In genomic region chr16:52008471-52008870, GRCm38 (mm10) we compare ENCODE assay signal across 20 mouse cellular contexts. TPM values are rescaled to one million over a fixed set of nuclear protein-coding genes. Genes with fewer than 3 reads are reported as not detected.
DNase-seq lines count a peak whose midpoint lies in the region; ATAC-seq and TF ChIP-seq lines count a peak whose summit lies in the region.
"Had no signal": no experiment of that assay in that cellular context is flagged by ENCODE, and none has a peak within 500 bp of the region (broad histone marks: within the 10 kb centered on the region; RNA-seq: fewer than 3 reads in every experiment).

No protein-coding gene starts in this region.

- 50% methylated on average over 2 of the region's 2 CpGs for WGBS in forebrain, embryonic 14.5 days
- WGBS in forebrain, embryonic 16.5 days, result 19% methylated on average over 2 of the region's 2 CpGs
- 25% methylated on average over 2 of the region's 2 CpGs for WGBS in limb, embryonic 14.5 days
- WGBS in limb, embryonic 10.5 days, result 66% methylated on average over 2 of the region's 2 CpGs
- 24% methylated on average over 2 of the region's 2 CpGs for WGBS in stomach, postnatal 0 days
- 37% methylated on average over 2 of the region's 2 CpGs for WGBS in intestine, postnatal 0 days

- H3K27ac ChIP-seq in forebrain, embryonic 14.5 days (ENCODE audit: low read depth, low read length), result no peak overlapping the region
- no peak overlapping the region for H3K27ac ChIP-seq in forebrain, embryonic 16.5 days (ENCODE audit: low read length)
- no peak overlapping the region for H3K27ac ChIP-seq in limb, embryonic 14.5 days (replicated peaks; ENCODE audit: low read depth, low read length)
- H3K27ac ChIP-seq in limb, embryonic 10.5 days, result no peak overlapping the region
- no peak overlapping the region for H3K27ac ChIP-seq in stomach, postnatal 0 days (replicated peaks)
- H3K27ac ChIP-seq in intestine, postnatal 0 days (ENCODE audit: low read depth, low read length), result no peak overlapping the region
- H3K27ac ChIP-seq: hindbrain, embryonic 13.5 days; liver, embryonic 13.5 days had no signal

- ATAC-seq in forebrain, embryonic 14.5 days, result no peak
- ATAC-seq in forebrain, embryonic 16.5 days, result no peak
- no peak for ATAC-seq in limb, embryonic 14.5 days (ENCODE audit: low FRiP score, low read depth)
- ATAC-seq in stomach, postnatal 0 days (ENCODE audit: low FRiP score, low TSS enrichment), result 0 out of 2 replicates have a peak, but pooled peaks have one; percentile 40
- ATAC-seq in activated CD4-positive, CD25-positive, alpha-beta regulatory T cell, adult 4 months, result no peak
- ATAC-seq in intestine, postnatal 0 days, result no peak
- ATAC-seq: intestine, embryonic 16.5 days had no signal

- H3K4me2 ChIP-seq in forebrain, embryonic 14.5 days (ENCODE audit: low read length), result no peak overlapping the region
- H3K4me2 ChIP-seq in forebrain, embryonic 16.5 days (ENCODE audit: low read length), result no peak overlapping the region
- H3K4me2 ChIP-seq in limb, embryonic 14.5 days (replicated peaks; ENCODE audit: low read depth, low read length, severe bottlenecking), result no peak overlapping the region
- no peak overlapping the region for H3K4me2 ChIP-seq in stomach, postnatal 0 days (replicated peaks; ENCODE audit: low read depth)
- H3K4me2 ChIP-seq in intestine, postnatal 0 days (replicated peaks; ENCODE audit: low read depth), result no peak overlapping the region
- H3K4me2 ChIP-seq: hindbrain, embryonic 13.5 days; liver, embryonic 13.5 days had no signal

- no peaks in the 10 kb centered on the region for H3K36me3 ChIP-seq in forebrain, embryonic 14.5 days (ENCODE audit: control insufficient read depth, insufficient read depth, low read length)
- H3K36me3 ChIP-seq in forebrain, embryonic 16.5 days (ENCODE audit: control insufficient read depth, insufficient read depth), result no peaks in the 10 kb centered on the region
- H3K36me3 ChIP-seq in limb, embryonic 14.5 days (ENCODE audit: control insufficient read depth, insufficient read depth, low read length), result no peaks in the 10 kb centered on the region
- no peaks in the 10 kb centered on the region for H3K36me3 ChIP-seq in limb, embryonic 10.5 days
- H3K36me3 ChIP-seq in stomach, postnatal 0 days (ENCODE audit: control insufficient read depth, insufficient read depth, low read length), result no peaks in the 10 kb centered on the region
- no peaks in the 10 kb centered on the region for H3K36me3 ChIP-seq in intestine, postnatal 0 days (ENCODE audit: control insufficient read depth, insufficient read depth)
- H3K36me3 ChIP-seq: hindbrain, embryonic 13.5 days; liver, embryonic 13.5 days had no signal

- TF ChIP-seq POLR2A in limb, embryonic 14.5 days (IDR thresholded peaks at IDR 0.05; ENCODE audit: borderline replicate concordance, extremely low read depth, insufficient read depth, insufficient read length), result no peak

- no peak overlapping the region for H3K9ac ChIP-seq in forebrain, embryonic 14.5 days (ENCODE audit: low read length)
- H3K9ac ChIP-seq in forebrain, embryonic 16.5 days (replicated peaks; ENCODE audit: low read depth, low read length), result no peak overlapping the region
- H3K9ac ChIP-seq in limb, embryonic 14.5 days (ENCODE audit: low read depth, low read length, severe bottlenecking), result no peak overlapping the region
- no peak overlapping the region for H3K9ac ChIP-seq in stomach, postnatal 0 days (ENCODE audit: low read length)
- no peak overlapping the region for H3K9ac ChIP-seq in intestine, postnatal 0 days (ENCODE audit: low read depth, low read length)
- H3K9ac ChIP-seq: hindbrain, embryonic 13.5 days; liver, embryonic 13.5 days had no signal

- H3K4me3 ChIP-seq in forebrain, embryonic 14.5 days (ENCODE audit: low read depth, low read length), result no peak overlapping the region
- H3K4me3 ChIP-seq in forebrain, embryonic 16.5 days (replicated peaks; ENCODE audit: low read length), result no peak overlapping the region
- no peak overlapping the region for H3K4me3 ChIP-seq in limb, embryonic 14.5 days (replicated peaks; ENCODE audit: low read length)
- H3K4me3 ChIP-seq in limb, embryonic 10.5 days, result no peak overlapping the region
- H3K4me3 ChIP-seq in stomach, postnatal 0 days (ENCODE audit: low read depth, low read length), result no peak overlapping the region
- no peak overlapping the region for H3K4me3 ChIP-seq in intestine, postnatal 0 days (ENCODE audit: low read depth, low read length)
- H3K4me3 ChIP-seq: hindbrain, embryonic 13.5 days; liver, embryonic 13.5 days; myocyte had no signal

- no peak for TF ChIP-seq EP300 in stomach, postnatal 0 days (optimal IDR thresholded peaks at IDR 0.05)

- H3K4me1 ChIP-seq in forebrain, embryonic 14.5 days (ENCODE audit: control insufficient read depth, insufficient read depth, low read length), result no peaks in the 10 kb centered on the region
- H3K4me1 ChIP-seq in forebrain, embryonic 16.5 days (replicated peaks; ENCODE audit: control insufficient read depth, insufficient read depth, low read length), result no peaks in the 10 kb centered on the region
- no peaks in the 10 kb centered on the region for H3K4me1 ChIP-seq in limb, embryonic 14.5 days (ENCODE audit: control insufficient read depth, insufficient read depth, low read length)
- H3K4me1 ChIP-seq in limb, embryonic 10.5 days, result 0 out of 2 replicates have a peak, but pooled peaks cover 4% of the 10 kb centered on the region
- H3K4me1 ChIP-seq in stomach, postnatal 0 days (replicated peaks; ENCODE audit: control insufficient read depth, insufficient read depth), result no peaks in the 10 kb centered on the region
- no peaks in the 10 kb centered on the region for H3K4me1 ChIP-seq in intestine, postnatal 0 days (replicated peaks; ENCODE audit: control insufficient read depth, insufficient read depth, low read length)
- H3K4me1 ChIP-seq: hindbrain, embryonic 13.5 days; liver, embryonic 13.5 days had no signal

- H3K27me3 ChIP-seq in forebrain, embryonic 14.5 days (replicated peaks; ENCODE audit: control insufficient read depth, insufficient read depth, low read length), result no peaks in the 10 kb centered on the region
- no peaks in the 10 kb centered on the region for H3K27me3 ChIP-seq in forebrain, embryonic 16.5 days (replicated peaks; ENCODE audit: control insufficient read depth, insufficient read depth, low read length)
- H3K27me3 ChIP-seq in limb, embryonic 14.5 days (ENCODE audit: control insufficient read depth, insufficient read depth, low read length), result no peaks in the 10 kb centered on the region
- no peaks in the 10 kb centered on the region for H3K27me3 ChIP-seq in limb, embryonic 10.5 days (ENCODE audit: low read depth, poor library complexity, severe bottlenecking)
- H3K27me3 ChIP-seq in stomach, postnatal 0 days (ENCODE audit: control insufficient read depth, insufficient read depth, low read length), result no peaks in the 10 kb centered on the region
- H3K27me3 ChIP-seq in intestine, postnatal 0 days (replicated peaks; ENCODE audit: control insufficient read depth, insufficient read depth, low read length), result no peaks in the 10 kb centered on the region
- H3K27me3 ChIP-seq: CH12.LX; hindbrain, embryonic 13.5 days; liver, embryonic 13.5 days had no signal

- H3K9me3 ChIP-seq in forebrain, embryonic 14.5 days (replicated peaks; ENCODE audit: control insufficient read depth, low read length), result no peaks in the 10 kb centered on the region
- H3K9me3 ChIP-seq in forebrain, embryonic 16.5 days (ENCODE audit: control insufficient read depth, low read length), result no peaks in the 10 kb centered on the region
- H3K9me3 ChIP-seq in limb, embryonic 14.5 days (ENCODE audit: control insufficient read depth, low read length), result no peaks in the 10 kb centered on the region
- no peaks in the 10 kb centered on the region for H3K9me3 ChIP-seq in limb, embryonic 10.5 days (replicated peaks)
- no peaks in the 10 kb centered on the region for H3K9me3 ChIP-seq in stomach, postnatal 0 days (ENCODE audit: control insufficient read depth, low read length)
- no peaks in the 10 kb centered on the region for H3K9me3 ChIP-seq in intestine, postnatal 0 days (ENCODE audit: control insufficient read depth)
- H3K9me3 ChIP-seq: hindbrain, embryonic 13.5 days; liver, embryonic 13.5 days had no signal

- no peak for TF ChIP-seq CTCF in stomach, postnatal 0 days (IDR thresholded peaks at IDR 0.05; ENCODE audit: low read depth)
- no peak for TF ChIP-seq CTCF in intestine, postnatal 0 days (IDR thresholded peaks at IDR 0.05; ENCODE audit: low read depth)

- DNase-seq in forebrain, embryonic 14.5 days (ENCODE audit: low spot score), result peak; percentile 13
- peak; percentile 61 for DNase-seq in limb, embryonic 14.5 days (ENCODE audit: low spot score)
- DNase-seq in limb, embryonic 10.5 days (ENCODE audit: low spot score), result no peak
- peak; percentile 9 to 53 for DNase-seq in kidney, adult 8-10 months
- no peak for DNase-seq in stomach, postnatal 0 days (ENCODE audit: low spot score)
- DNase-seq: adrenal gland, postnatal 36 days; cerebellum, postnatal 14 days; gastrocnemius, postnatal 36 days; left cerebral cortex, postnatal 4 days; liver, embryonic 13.5 days; lung, postnatal 14 days; retina, postnatal 1 day; thymus, adult 2 months had no signal

RNA-seq across cellular contexts. Expression of gene Cblb, which starts 22.6 kb away (rescaled TPM):
- polyA plus RNA-seq in forebrain, embryonic 14.5 days (2014; fragmentation: Nextera tagmentation; extraction: Ambion mirVana), result 16.8 and 19.2 TPM in 2 replicates
- polyA plus RNA-seq in forebrain, embryonic 16.5 days (2015; fragmentation: Nextera tagmentation; extraction: Ambion mirVana), result 20.8 and 21.3 TPM in 2 replicates
- polyA plus RNA-seq in limb, embryonic 14.5 days (2012; rRNA removed), result 23.7 and 28.4 TPM in 2 replicates
- 16.9 and 17.5 TPM in 2 replicates for polyA plus RNA-seq in limb, embryonic 14.5 days (2014; fragmentation: Nextera tagmentation; extraction: Ambion mirVana)
- polyA plus RNA-seq in limb, embryonic 10.5 days (2016; fragmentation: Nextera tagmentation; extraction: Ambion mirVana), result 31.6 and 34.6 TPM in 2 replicates
- 4.0 and 4.3 TPM in 2 replicates for polyA plus RNA-seq in stomach, postnatal 0 days (2015; fragmentation: Nextera tagmentation; extraction: Ambion mirVana)
- polyA plus RNA-seq in activated CD4-positive, CD25-positive, alpha-beta regulatory T cell, adult 4 months (2017; shearing (Covaris generic)), result 10 to 100 TPM; 37.4 to 38.3 TPM
- 3.7 and 4.4 TPM in 2 replicates for polyA plus RNA-seq in intestine, postnatal 0 days (2015; fragmentation: Nextera tagmentation; extraction: Ambion mirVana)

Comparison
In these comparisons a context has a peak if more than half of its experiments do, and no peak if none do; other contexts are left out.
1. DNase-seq: peak in forebrain, embryonic 14.5 days (single experiment), limb, embryonic 14.5 days (single experiment) and kidney, adult 8-10 months (2 of 2); none in limb, embryonic 10.5 days (single experiment) and stomach, postnatal 0 days (single experiment).